Mouse (Mus musculus) cerebellum, adult 9-11 months (tissue): ENCODE measurements around the gene Nfix.

Experiments
- DNase-seq: peaks from one replicate; pipeline ENCODE4 v3.0.0; 2022

Nfix gene

DNA sequence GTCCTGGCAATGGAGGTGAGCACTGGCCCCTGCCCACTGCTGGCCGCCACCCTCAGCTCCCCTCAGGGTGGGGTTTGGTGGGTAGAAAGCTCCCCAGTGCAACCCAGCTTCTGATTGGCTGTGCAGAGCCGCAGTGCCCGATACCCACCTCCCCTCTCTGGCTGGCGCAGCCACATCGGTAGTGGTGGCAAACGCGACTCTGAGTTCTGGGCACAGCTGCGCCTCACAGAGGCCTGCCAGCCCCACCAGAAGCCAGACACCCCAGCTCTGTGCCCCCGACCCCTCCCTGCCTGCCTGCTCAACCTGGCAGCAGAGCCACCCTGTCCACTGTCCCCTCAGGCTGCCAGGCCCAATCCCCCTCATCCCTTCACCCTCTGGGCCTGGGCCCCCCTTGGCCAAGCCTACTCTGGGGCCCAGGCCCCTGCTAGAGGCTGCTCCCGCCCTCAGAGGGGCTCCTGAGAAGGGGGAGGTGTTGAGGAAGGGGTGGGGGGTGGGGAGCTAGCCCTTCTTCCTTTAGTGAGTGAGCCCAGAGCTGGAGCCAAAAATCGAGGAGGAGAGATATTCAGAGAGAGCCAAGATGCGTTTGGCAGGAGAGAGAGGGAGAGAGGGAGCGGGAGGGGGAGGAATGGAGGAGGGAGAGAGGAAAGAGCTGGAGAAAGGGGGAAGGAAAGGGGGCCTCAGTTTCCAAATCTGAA is 6.2 kb downstream of the Nfix start:
- DNase-seq: peak; percentile 89

DNA sequence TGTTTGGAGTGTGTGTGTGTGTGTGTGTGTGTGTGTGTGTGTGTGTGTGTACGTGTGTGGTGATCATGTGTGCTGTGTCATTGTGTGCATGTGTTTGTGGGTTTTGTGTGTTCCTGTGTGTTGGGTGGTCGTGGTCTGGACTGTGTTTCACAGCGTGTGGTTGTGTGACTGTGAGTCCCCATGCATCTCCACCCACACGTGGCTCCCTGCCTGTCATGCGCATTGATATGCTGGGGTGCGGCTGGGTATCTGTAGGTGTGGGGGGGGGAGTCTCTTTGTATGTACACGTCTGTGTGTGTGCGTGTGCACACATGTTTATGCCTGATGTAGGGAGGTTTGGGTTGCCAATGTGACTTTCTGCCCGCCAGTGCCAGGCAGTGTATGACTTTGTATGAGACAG is 7.0 kb downstream of the Nfix start:
- DNase-seq: peak; percentile 73

- peak; percentile 44 for DNase-seq
These were observed 7.7 kb downstream of the Nfix start for GRCm38 (mm10) chr8:84792429-84792947.

DNA sequence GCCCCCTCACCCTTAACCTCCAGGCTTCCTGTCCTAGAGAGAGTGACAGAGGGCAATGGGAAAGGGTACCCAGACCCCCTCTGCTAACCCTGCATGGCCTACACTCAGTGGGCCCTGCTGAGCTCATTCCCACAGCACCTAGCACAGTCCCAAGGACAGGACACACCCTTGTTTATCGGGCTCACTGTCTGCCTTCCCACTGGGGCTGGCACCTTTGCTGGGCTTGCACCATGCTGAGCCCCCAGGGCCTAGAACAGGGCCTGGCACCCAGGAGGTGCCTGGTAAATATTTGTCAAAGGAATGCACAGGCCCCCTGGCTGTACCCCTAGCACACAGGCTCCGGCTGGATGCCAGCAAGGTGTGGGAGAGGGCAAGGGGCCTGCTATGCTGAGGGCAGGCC is 9.6 kb downstream of the Nfix start:
- peak; percentile 72 for DNase-seq

DNA sequence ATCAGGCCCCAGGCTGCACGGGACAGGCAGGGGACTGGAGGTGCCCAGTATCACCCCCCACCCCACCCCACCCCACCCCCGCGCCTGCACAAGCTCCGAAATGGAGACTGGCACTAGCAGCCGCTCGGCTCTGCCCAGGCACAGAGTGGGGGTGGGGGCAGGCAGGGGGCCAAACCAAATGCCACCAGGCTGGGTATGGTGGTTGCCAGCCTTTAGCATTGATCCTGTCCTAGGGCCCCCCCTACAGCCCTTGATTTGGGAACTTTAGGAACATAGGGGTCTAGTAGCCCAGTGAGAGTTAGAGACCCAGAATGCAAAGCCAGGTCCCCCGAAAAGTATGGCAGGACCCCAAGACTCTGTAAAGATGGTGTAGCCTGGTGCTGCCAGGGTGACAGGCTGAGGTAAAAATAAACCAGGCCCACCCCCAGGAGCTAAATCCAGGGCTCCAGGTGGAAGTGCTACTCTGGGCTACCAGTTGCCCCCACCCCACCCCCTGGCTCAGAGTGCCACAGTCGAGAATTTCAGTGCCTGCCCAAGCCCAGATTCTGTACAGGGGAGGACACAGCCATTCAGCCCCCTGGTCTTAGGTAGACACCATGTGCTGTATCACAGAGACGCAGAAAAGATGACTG is 10.2 kb downstream of the Nfix start:
- DNase-seq: peak; percentile 86

GRCm38 (mm10) chr8:84789345-84789744 is 10.8 kb downstream of the Nfix start:
- no peak for DNase-seq

DNA sequence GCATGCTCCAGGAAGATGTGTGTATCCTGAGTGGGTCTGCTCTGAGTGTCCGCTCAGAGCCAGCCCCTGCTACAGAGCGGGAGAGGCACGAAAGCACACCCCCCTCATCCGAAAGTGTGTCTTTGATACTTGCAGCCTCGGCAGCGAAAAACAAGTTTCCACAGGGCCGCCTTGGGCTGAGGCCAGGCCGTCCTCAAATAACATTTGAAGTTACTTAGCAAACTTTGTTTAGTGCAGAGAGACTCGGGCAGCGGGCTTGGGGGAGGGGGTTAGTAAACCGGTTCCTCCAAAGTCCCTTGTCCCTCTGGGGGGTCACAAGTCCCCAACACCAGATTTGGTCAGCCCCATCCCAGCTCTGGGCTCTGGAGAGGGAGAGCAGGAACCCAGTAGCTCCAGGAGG is 11.2 kb downstream of the Nfix start:
- DNase-seq: no peak

GRCm38 (mm10) chr8:84787523-84788302 is 12.4 kb downstream of the Nfix start:
- DNase-seq: peak; percentile 81

- peak; percentile 44 for DNase-seq
These were observed 13.2 kb downstream of the Nfix start for GRCm38 (mm10) chr8:84786801-84787467.

DNA sequence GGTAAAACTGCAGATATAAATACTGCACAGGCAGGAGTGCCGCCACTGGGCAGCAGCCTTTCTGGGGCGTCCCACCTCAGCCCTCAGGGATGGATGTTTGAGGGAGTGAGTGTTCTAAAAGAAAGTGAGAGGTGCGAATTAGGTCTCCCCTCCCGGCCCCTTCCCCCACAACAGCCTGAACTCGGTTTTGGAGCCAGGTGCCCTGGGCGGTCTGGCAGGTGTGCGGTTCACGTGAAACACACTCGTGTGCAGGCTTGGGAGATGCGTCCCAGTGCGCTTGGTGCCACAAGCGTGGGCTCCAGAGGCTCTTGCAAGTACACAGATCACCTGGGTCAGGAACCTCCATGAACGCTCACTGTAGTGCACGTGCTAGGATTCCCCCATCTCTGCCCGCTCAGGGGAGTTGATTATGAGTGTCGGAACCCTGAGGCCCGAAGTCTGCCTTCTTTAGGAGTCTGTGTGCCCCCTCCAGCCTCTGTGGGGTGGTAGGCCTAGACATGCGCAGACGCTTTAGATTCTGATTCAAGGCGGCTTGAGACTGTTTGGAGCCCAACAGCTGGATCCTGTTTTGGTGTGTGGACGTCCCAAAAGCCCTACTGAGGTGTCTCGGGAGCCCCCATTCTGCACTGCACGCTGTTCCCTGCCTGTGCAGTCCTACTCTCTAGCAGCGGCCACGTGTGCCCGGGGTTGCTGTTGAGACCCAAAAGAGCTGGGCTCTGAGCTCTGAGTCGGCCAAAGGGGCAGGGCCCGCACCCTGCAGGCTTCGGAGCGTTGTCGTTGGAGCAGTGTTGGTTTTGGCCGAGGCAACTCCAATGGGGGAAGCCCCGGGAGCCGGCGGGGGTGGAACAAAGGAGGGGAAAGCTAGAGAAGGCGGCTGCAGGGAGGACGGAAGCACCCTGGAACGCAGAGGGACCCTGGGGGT is 14.1 kb downstream of the Nfix start:
- DNase-seq: peak; percentile 76

DNA sequence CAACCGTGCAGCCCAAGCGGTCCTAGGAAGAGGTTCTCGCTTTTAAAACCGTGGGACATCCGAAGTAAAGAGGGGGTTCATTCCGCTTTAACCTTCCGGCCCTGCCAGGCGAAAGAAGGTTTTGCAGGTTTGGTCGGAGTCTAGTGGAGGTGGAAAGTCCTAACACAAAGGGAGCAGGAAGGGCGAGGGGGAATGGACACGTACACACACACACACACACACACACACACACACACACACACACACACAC is 14.7 kb downstream of the Nfix start:
- DNase-seq: no peak

DNA sequence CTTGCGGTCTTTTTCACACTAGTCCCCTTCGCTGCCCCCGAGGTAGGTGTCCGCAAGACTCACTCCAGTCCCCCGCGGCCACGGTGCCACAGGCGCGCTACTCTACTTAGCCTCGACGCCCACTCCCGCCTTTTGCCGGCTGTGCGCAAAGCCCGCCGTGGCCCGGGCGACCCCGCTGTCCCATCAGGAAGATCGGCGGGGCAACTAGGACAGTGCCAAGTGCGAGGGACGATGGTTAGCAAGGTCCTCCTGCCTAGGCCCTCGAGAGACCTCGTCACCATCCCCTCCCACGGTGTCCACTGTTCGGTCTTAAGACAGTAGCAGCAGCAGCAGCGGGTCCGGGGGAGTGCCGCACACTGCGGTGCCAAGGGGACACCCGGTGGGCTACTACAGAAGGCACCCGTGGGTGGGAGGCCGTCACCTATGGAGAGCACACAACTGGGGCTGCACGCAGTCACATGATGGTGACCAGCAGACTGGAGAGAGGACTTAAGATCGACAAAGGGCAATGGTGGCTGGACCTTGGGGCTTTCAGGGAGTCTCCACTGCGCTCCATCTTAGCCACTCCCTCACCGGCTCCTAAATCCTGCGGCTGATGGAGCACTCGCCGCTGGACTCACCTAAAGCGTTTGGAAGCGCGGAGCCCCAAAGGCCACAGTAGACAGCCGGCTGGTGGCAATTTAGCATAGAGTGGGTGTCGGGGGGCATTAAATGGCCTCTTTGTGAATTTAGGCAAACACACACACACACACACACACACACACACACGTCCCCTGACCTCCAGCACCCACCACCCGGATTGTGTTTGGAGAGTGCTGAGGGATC is 15.3 kb downstream of the Nfix start:
- peak; percentile 77 for DNase-seq

- peak; percentile 77 for DNase-seq
These were observed 16.1 kb downstream of the Nfix start for GRCm38 (mm10) chr8:84783919-84784581.

DNA sequence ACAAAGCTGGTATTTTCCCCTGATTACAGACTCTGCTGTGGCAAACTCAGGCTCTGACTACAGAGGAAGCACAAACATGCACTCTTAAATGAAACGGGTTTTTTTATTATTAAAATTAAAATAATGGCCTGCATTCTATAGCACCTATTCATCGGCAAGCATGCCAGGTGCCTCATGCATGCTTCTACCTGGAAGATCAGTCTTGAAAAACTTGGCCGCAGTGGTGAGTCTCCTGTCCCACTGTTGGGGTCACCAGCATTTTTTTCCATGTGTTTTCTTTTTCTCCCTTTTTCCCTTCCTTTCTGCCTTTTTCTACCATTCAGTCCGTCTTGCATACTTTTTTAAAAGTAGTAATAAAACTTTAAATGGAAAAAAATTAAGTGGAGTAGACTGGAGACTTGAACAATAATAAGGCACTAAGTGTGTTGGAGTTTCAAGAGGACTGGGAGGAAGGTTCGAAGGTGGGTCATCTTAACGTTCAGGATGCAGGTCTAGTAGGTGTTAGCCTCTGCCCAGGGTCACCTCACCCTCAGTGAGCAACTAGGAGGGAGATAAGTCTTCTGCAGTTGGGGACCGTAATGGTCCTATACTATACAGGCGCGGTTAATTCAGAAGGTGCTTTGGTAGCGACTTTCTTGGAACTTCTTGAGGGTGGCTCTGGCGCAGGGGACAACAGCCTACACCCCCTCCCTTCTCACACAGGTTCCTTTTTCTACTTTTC is 16.8 kb downstream of the Nfix start:
- DNase-seq: peak; percentile 46

DNA sequence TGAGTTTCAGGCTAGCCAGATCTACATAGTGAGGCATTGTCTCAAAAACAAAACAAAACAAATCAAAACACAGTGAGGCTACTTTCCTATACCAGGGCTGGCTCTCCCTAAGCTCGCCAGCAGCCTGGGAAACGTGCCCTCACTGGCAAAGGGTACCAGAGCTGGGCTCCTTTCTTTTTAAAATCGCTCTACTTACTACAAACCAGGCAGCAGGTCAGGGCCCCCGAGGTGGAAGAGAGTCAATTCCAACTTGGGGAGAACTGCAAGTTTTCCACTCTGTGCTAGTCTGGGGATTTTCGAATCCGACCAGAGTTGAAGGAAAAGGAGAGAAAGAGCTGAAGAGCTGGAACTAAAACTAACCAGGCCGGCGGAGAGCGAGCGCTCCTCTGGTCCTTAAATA is 17.5 kb downstream of the Nfix start:
- DNase-seq: no peak

DNA sequence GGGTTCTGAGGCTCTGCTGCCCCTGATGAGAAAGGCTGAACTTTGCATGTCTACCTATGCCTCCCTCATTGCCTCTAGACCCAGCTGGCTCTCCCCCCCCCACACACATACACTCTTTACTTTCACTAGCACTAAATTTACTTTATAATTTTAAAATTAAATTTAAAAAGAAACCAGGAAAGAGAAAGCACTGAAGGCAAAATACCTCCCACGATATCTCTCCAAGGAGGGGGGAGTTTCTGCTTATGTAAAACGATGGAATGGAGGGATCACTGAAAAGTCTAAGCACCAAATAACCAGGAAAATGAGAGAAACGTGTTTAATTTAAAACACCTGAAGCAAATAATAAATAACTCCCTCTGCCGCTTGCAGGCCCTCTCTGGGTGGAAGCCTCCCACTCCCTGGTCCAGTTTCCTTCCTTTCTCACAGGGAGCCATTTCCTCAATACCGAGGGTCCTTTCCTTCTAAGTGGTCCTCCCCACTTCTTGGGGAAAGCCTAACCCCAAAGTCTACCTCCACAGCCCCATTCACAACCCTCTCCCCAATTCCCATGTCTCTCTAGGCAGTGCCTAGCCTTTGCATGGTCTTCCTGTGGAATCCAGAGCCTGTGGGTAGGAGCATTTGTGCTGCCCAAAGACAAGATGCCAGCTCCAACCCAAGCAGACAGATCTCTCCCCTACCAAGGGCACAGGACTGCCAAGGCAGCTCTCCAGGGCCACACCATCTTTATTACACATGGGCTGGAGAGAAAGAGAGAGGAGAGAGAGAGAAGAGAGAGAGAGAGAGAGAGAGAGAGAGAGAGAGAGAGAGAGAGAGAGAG is 18.2 kb downstream of the Nfix start:
- no peak for DNase-seq

DNA sequence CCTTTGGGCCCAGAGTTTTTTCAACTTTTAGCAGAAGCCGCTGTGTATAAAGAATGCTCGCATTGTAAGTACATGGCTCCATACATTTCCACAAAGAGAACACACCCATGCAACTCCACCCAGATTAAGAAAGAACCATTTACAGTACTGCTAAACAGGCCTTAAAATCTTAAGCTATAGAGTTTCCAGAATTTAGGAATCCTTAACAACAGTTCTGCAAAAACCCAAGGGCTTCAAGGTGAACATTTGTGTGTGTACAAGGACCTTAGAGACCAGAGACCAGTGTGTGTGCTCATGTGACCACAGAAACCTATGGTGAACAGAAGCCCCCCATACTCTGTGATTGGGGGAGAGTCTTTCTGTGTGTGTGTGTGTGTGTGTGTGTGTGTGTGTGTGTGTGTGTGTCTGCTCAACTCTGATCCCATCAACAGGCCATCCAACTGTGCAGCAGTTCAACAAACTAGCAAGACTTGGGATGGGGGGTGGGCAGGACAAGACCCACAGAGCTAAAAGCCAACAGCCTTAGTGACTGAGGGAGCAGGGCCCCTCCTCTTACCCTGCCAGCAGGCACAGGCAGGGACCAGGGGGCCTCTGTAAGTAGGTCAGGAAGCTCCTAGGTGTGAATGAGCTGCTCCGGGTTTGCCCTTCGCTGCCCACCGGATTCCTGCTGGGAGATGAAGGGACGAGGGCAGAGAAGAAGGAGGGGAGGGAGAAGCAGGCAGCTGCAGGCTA is 19.0 kb downstream of the Nfix start:
- DNase-seq: no peak

DNA sequence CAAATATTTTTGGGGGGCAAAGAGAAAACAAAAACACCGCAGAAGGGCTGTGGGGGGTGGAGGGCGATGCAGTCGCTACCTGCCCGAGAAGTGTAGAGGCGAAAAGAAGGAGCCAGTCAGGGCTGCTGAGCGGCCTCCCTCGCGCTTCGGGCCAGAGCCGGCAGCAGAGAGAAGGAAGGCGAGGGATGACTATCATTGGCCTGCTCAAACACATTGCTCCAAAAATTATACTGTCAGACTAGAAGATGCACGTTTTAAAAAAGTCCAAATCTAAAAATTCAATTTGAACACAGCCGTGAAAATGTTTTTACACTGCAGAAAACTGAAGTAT is 20.0 kb downstream of the Nfix start:
- no peak for DNase-seq
